Mouse (Mus musculus) c-Kit-negative CD71-positive TER-119-positive erythroid progenitor cells, embryonic 14.5 days (primary cell): ENCODE data around the gene Clasrp.
"Not testable (repeated sequence)": the region's sequence is repeated elsewhere in the genome, so short reads cannot be mapped to it uniquely, and the experiment has no call there.

Source experiments
- DNase-seq: peaks from one replicate; pipeline ENCODE4 v3.0.0-alpha.2; 2013; ENCODE audit warnings: low read depth, low spot score

Gene Clasrp

DNA sequence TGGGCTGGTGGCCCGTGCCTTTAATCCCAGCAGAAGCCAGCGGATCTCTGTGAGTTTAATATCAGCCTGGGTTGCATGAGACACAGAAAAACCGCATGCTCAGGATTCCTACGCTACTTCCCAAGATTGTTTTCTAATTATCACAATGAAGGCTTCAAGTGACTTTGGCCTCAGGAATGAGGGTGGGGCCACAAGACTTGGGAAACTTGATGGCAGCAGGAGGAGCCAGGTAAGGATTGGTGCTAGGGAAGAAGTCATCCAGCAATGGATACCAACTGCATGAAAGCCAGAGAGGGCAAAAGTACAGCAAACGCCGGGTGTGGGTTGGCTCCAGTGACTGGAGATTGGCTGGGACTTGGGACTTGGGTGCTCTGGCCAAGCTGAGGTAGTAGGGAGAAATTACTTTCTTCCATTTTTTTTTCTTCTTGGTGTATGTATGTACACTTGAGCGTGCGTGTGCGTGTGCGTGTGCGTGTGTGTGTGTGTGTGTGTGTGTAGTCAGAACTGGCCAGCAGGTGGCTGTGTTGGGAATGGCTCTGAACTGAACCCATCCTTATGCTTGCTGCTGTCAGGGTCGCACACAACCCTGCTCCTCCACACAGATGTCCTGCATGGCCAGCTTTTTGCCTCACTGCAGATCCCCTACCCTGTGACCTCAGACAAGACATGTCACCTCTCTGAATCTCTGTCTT is 5.5 kb upstream of the Clasrp start:
- no peak for DNase-seq

DNA sequence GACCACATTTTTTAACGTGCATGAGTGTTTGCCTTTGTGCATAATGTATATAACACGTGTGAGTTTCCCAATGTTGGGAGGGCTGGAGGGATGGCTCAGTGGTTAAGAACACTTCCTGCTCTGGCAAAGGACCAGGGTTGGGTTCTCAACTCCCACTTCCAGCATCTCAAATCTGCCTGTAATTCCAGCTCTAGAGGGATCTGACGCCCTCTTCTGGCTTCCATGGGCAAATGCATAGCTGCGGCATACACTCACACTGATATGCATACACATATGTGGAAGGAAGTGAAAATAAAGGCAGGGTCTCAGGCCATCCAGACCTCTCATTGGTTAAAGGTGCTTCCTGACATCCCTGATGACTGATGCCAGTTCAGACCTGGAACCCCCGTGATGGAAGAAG is 3.0 kb upstream of the Clasrp start:
- DNase-seq, result no peak

DNA sequence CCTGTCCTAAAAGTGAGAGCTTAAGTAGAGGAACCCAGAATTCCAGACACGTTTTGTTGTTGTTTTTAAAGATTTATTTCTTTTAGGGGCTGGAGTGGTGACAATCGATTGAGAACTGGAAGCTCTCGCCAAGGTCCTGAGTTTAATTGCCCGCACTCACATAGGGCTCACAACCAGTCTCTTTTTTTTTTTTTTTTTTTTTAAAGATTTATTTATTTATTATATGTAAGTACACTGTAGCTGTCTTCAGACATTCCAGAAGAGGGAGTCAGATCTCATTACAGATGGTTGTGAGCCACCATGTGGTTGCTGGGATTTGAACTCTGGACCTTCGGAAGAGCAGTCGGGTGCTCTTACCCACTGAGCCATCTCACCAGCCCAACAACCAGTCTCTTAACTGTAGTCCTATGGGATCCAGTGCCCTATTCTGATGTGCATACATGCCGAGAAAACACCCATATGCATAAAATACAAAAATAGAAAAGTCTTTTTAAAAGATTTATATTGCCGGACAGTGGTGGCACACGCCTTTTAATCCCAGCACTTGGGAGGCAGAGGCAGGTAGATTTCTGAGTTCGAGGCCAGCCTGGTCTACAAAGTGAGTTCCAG is 424 bp upstream of the Clasrp start:
- not testable (repeated sequence) for DNase-seq

DNA sequence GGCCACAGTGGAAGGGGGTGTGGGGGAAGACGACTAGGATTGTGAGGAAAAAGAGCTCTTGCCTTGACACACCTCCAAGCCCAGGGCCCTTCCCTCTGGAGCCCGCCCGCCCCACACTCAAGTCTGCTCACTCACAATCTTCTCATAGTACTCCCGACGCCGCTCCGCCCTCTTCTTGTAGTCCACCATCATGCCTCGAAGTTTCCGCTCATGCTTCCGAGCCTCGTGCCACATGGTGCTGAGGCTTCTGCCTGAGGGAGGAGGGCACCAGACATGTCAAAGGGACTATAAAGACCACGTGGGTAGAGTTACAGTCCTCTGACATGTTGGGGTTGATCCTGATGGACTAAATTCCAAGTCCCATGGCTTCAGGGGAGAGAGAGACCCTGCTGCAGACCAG is 1.2 kb downstream of the Clasrp start:
- DNase-seq, result no peak

DNA sequence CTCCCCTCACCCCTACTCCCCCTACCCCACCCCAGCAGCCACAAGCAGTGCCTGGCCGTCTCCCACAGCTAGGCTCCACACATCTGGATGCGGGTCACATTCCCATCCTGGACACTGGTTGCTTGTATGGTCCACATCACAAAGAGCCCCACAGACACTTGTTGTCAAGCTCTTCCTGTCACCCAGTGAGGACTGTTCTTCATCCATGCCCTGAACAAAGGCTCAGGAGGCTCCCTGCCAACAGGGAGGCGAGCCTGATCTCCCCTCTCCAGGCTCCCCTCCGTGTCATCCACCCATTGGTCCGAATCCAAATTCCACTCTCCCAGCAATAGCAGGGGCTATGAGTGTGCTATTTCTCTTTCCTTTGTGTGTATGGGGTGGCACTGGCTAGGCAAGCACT is 3.7 kb downstream of the Clasrp start:
- no peak for DNase-seq

DNA sequence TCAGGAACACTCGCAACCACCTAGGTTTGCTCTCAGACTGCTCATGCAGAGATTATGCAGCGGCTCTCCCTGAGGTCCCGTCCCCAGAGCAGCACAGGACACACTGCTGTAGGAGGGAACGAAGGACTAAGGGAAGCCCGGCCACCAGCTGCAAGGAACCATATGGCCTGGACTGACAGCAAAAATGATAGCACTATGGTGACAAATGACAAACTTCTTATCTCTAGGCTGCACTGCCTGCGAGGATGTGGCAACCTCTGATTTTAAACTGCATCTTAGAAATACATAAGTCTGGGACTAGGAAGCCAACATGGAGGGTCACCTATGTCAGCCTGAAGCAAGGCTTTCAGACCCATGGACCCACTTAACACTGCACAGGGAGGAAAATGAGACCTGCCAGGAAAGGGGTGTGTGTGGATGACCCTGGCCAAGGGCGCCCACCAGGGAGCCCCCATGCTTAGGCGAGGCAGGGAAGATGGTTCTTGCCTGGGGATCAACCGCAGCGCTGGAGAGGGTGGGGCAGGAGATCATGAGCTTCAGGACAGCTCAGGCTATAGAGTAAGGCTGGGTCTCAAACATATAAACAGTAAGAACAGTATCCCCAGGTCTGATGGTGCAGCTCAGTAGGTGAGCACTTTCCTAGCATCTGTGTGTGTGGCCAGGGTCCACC is 11.1 kb downstream of the Clasrp start:
- DNase-seq, result no peak

DNA sequence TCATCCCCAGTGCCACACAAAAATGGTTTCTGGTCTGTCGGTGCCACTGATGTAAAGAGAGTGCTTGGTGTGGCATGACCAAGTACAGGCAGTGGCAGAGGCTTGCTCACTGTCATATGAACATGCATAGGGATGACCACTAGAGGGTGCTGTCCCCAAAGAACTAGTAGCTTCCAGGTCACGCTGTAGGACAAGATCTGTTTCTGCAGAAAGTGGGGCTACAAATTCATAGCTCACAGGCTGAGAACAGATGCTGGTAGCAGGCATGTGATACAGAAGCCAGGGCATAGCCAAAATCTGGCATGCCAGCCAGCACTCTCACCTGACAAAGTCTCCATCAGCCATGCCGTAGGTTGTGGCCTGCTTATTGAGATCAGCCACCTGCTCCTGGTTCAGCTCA is 14.4 kb downstream of the Clasrp start:
- peak; percentile 72 for DNase-seq

DNA sequence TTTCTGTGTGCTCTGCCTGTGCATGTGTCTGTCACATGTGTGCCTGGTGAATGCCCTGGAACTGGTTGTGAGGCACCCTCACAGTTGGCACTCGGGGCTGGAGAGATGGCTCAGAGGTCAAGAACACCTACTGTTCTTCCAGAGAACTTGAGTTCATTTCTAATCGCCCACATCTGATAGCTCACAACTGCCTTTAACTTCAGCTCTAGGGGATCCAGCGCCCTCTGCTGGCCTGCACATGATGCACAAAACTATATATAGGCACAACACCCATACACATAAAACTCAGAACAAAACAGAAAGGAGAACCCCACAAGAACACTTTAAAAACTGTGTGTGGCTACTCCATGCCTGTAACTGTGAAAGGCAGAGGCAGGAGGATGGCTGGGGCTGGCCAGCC is 15.1 kb downstream of the Clasrp start:
- peak; percentile 54 for DNase-seq

DNA sequence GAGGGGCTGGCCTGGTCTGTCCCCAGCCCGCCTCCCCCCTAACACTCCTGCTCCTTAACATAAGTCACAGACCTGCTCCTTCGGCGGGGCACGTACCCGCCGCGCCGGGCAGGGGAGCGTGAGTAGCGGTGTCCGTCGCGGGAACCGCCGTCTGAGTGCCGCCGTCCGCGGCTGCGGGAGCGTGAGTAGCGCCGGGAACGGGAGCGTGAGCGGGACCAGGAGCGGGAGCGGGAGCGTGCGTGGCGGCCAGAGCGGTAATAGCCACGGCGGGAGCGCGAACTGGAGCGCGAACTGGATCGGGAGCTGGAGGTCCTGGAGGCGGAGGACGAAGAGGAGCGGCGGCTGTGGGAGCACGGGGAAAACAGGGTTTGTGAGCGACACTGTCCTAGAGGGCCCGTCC is 18.0 kb downstream of the Clasrp start:
- no peak for DNase-seq

DNA sequence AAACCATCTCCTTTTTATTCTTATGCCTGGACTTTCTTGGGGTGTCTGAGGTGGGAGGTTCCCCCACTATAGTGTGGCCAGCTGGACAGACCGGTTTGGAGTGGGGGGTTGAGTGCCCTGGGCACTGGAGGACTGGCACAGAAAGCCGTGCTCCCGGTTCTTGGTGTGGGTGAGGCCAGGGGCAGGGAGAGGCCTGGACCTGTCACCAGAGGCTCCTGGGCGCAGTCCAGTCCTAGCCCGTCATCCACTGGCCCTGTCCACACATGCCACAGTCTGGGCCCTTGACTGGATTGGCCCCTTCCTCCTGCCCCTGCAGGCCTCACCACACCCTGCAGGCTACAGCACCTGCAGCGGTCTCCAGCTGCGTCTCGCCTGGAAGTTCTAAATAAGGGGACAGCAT is 23.7 kb downstream of the Clasrp start:
- DNase-seq, result no peak

DNA sequence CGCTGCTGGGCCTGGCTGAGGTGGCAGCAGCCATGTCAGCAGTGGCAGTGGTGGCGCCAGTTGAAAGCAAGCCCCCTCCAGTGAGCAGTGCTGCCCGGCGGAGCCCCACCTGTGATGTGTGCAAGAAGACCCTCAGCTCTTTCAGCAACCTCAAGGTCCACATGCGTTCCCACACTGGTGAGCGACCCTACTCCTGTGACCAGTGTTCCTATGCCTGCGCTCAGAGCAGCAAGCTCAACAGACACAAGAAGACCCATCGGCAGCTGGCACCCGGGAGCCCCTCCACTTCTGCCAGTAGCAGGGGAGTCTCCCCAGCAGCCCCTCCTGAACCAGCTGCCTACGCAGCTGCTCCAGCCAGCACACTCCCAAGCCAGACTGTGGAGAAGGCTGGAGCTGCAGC is 24.5 kb downstream of the Clasrp start:
- no peak for DNase-seq

DNA sequence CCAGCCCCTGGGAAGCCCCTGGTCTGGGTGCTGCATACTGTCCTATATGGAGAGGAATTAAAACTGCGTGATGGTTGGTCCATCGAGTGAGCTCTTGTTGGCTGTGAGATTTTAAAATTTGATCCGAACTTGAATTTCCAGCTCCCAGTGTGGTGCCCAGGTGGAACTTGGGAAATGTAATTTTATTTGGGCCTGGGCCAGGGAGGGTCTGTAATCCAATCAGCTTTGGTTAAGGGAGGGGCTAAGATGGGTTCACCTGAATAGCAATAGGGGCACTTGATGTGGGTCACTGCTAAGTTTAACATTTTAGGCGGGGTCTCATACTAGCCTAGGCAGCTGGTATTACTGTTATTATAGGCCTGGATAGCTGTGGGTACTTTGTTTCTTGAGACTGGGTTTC is 25.9 kb downstream of the Clasrp start:
- DNase-seq, result no peak

DNA sequence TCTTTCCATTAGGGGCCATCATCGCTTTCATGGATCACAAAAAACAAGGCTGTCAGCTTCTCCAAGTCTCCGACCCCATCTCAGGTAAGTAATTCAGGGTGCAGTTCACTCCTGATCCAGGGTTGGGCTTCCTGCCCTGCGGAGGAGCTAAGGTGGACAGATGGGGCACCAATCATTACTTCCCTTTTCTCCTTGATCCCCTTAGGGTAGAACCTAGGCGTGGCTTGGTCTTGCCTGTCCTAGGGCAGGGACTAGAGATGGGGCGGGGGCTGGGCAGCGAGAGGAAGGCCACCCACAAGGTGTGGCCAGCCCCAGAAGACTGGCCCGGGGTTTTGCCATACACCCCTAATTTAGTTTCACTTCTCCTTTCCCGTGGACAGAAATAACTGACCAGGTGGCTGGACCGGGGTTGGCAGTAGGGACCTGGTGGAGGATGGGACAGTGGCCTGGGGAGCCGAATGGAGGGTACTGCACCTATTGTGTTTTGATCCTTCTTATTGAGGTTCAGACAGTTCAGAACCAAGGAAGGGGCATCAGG is 26.3 kb downstream of the Clasrp start:
- no peak for DNase-seq

DNA sequence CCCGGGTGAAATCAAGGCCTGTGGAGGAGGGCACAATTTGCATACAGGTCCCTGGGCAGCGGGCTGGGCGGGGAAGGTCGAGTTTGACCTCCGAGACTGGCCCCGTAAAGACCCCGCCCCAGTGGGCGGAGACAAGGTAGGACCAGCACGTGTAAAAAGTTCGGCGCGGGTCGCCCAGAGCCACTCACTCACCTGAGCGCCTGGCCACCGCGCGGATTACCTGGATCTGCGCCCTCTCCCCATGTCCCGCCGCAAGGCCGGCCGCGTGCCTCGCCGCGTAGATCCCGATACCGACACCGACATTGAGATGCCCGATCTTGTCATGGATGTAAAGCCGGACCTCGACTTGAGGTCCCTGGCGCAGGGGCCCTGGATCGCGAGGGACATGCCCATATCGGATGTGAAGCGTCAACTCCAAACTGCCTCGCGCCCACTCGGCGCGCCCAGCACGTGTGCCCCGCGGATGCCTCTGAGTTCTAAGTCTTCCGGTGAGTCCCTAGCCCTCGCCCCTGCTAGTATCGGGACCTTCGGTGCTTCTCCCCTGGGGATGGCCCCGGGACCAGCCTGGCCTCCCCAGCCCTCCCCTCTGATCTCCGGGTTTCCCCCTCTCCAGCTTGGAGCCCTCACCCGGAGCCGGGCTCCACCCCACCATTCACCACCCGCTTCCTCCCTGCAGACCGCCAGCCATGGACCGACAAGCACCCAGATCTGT is 27.0 kb downstream of the Clasrp start, which contains the start of the genes Zfp296 and Gemin7:
Zfp296 (plus strand) TSS at position 147 of the 712 bp plus-strand sequence.
Gemin7 (minus strand) TSS at position 455 of the 712 bp plus-strand sequence.
- DNase-seq, result no peak

DNA sequence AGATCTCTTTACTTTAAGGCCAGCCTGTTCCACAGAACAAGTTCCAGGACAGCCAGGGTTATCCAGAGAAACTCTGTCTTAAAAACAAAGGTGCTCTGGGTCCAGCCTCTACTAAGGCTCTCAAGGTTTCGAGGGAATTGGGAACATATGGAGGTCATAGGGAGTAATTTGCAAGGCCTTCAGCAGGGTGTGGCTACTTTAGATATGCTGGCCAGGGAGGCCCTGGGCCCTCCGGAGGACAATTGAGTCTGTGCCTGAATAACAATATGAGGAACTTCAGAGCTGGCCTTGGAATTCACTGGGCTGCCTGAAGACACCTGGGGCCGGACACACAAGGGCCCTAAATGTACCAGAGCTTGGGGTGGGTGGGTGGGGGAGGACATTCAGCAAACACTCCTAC is 28.7 kb downstream of the Clasrp start:
- no peak for DNase-seq

DNA sequence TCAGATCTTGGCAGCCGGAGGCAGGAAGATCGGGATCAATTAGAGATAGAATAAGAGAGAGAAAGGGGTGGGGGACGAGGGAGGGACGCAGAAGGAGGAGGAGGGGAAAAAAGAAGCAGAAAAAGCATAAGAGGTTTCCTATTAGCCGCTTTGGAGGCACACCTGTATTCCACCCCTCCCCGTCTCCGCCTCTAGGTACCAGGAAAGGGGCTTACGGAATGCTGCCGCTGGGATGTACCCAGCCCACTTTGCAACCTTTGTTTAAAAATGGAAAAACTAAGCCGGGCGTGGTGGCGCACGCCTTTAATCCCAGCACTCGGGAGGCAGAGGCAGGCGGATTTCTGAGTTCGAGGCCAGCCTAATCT is 30.5 kb downstream of the Clasrp start:
- DNase-seq, result no peak

DNA sequence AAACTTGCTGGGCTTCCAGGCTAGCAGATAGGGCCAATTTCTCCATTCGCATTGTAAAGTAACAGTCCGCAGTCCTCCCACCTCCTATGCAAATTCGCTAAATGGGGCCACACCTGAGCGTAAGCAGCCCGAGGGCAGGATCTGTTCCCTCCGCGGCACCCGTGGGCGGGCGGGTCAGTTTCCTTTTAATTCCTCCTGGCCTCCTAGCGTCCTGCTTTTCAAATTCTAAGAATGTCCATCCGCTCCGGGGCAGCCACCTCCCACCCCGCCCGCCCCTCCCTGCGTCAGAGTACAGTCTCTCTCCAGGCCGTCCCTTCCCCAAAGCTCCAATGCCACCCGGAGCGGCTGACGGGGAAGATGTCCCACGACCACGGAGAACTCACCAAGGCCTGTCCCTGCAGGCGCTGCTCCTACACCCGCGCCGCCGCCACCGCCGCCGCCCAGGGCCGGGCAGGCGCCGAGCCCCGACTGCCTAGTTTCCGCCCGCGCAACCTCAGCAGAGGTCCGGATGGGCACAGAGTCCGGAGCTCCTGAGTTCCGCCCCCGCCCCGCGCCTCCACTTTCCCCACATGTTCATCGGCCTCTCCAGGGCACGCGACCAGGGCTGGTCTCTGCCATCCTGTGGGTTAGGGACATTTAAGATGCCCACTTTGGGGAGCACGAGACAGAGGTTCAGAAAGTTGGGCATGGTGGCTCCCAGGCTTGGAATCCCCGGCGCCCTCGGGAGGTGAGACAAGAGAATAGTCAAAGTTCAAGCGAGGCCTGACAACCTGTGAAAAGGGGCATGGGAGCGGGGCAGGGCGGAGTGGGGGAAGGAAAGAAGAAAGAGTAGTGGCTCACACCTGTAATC is 31.1 kb downstream of the Clasrp start:
- DNase-seq, result peak; percentile 74

DNA sequence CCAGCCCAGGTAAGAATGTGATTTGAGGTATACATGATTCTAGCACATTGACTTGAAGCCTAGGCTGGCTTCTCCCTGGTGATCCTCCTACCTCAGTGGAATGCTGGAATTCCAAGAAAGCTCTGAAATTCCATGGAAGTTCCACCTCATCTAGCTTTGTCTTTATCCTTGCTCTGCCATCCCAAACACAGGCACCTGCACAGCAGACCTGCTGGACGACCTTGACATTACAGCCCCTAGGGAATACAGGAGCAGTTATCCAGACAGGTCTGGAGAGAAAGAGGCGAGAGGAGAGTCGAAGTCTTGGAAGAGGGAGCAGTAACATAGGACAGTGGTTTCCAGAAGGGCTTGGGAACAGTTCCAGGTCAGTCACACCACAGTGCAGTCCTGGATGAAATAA is 34.6 kb downstream of the Clasrp start:
- no peak for DNase-seq

DNA sequence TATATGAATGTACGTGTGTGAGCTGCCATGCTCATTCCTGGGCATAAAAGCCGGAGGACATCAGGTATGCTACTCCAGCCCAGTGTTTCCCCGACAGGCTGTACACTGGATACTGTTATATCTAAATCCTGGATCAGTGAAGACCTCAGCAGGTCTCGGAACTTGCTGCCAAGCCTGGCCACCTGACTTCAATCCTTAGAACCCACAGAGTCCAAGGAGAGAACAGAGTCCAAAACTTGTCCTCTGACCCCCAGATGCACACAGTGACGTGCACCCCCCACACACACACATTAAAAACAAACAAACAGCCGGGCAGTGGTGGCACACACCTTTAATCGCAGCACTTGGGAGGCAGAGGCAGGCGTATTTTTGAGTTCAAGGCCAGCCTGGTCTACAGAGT is 36.9 kb downstream of the Clasrp start:
- DNase-seq, result no peak

DNA sequence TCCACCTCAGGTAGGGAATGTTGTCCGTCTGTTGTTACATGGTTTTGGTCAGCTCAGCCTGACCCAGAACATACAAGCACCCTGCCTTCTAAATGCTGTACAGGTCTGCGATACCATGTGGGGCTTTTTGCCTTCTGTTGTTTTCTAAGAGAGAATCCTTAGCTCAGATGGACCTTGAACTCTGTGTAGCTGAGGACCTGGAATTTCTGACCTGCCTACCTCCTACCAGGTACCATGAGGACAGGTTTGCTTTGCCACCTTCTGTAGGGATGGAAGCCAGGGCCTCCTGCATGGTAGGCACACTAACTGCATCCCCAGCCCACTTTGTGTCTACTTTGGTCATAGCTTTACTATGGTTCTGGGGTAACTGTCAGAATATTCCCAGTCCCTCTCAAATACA is 38.5 kb downstream of the Clasrp start:
- DNase-seq, result no peak

DNA sequence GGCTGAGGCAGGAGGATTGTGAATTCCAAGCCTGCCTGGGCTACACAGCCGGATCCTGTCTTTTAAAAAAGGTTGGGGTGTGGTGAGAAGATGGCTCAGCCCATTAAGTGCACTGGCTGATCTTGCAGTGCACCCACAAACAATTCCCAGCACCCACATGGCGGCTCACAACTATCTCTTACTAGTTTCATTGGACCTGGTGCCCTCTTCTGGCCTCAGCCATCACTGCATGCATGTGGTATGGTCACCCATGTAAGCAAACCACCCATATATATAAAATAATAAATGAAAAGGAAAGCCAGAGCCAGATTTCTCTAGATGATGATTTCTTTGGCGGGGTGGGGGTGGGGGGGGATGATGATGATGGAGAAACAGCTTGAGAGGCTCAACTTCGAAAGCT is 39.8 kb downstream of the Clasrp start:
- DNase-seq, result no peak
